In genomic region chr10:74415359-74415758, GRCm38 (mm10) we compare ENCODE assay signal across 20 mouse cellular contexts.
DNase-seq lines count a peak whose midpoint lies in the region; ATAC-seq and TF ChIP-seq lines count a peak whose summit lies in the region.
"Had no signal": no experiment of that assay in that cellular context is flagged by ENCODE, and none has a peak within 500 bp of the region (broad histone marks: within the 10 kb centered on the region; RNA-seq: fewer than 3 reads in every experiment).

No protein-coding gene starts in this region.

- TF ChIP-seq POLR2A in cortical plate, adult 2 months (IDR thresholded peaks at IDR 0.05; ENCODE audit: extremely low read depth, insufficient read depth, low read length) = no peak

- peak; percentile 57; the same call in 1 of the 2 replicates for ATAC-seq in neural tube, embryonic 15.5 days (ENCODE audit: low FRiP score)
- ATAC-seq: forebrain, embryonic 14.5 days; inflammation-experienced regulatory T-cells, adult 6 months; intestine, postnatal 0 days had no signal

- H3K9me3 ChIP-seq in neural tube, embryonic 15.5 days (replicated peaks) = no peaks in the 10 kb centered on the region
- H3K9me3 ChIP-seq: heart, embryonic 15.5 days; hindbrain, embryonic 10.5 days; hindbrain, embryonic 15.5 days had no signal

- 34% methylated on average over 4 of the region's 4 CpGs for WGBS in neural tube, embryonic 15.5 days

- no peak overlapping the region for H3K4me3 ChIP-seq in cortical plate, adult 2 months (ENCODE audit: insufficient read depth, low read length)
- peak overlapping the region; percentile 8; the same call in 1 of the 2 replicates for H3K4me3 ChIP-seq in neural tube, embryonic 15.5 days (replicated peaks)
- H3K4me3 ChIP-seq: heart, adult 2 months; heart, embryonic 15.5 days; hindbrain, embryonic 10.5 days; hindbrain, embryonic 15.5 days had no signal

- no peak for TF ChIP-seq CTCF in cortical plate, adult 2 months (IDR thresholded peaks at IDR 0.05; ENCODE audit: extremely low read depth, insufficient read depth, low read length)

- no peak overlapping the region for H3K9ac ChIP-seq in neural tube, embryonic 15.5 days (replicated peaks)
- H3K9ac ChIP-seq: heart, embryonic 15.5 days; hindbrain, embryonic 15.5 days had no signal

- intact Hi-C loops in heart, postnatal 10 days (cut with DNase I) = no loop called here

- peak overlapping the region; percentile 6; the same call in 1 of the 2 replicates for H3K27ac ChIP-seq in cortical plate, adult 2 months (ENCODE audit: insufficient read depth, low read length)
- H3K27ac ChIP-seq in neural tube, embryonic 15.5 days (replicated peaks) = peak overlapping the region; percentile 37; the same call in 1 of the 2 replicates
- H3K27ac ChIP-seq: heart, adult 2 months; heart, embryonic 15.5 days; hindbrain, embryonic 10.5 days; hindbrain, embryonic 15.5 days had no signal

- H3K27me3 ChIP-seq in neural tube, embryonic 15.5 days (replicated peaks) = no peaks in the 10 kb centered on the region
- H3K27me3 ChIP-seq: heart, embryonic 15.5 days; hindbrain, embryonic 15.5 days had no signal

- DNase-seq in heart, adult 11 months = peak; percentile 49
- DNase-seq in heart, postnatal 10 days = no peak
- DNase-seq in brain, adult 2 months (ENCODE audit: low read depth, low spot score) = peak; percentile 13
- DNase-seq in thymus, postnatal 14 days = no peak
- DNase-seq: adrenal gland, adult 2 months; adrenal gland, postnatal 25 days; cerebellum, adult 11 months; cerebellum, adult 8-10 months; cerebellum, postnatal 14 days; gastrocnemius, postnatal 10 days; heart, adult 2 months had no signal

- peak overlapping the region; percentile 39 for H3K4me2 ChIP-seq in neural tube, embryonic 15.5 days
- H3K4me2 ChIP-seq: heart, embryonic 11.5 days; heart, embryonic 15.5 days; hindbrain, embryonic 15.5 days had no signal

- H3K36me3 ChIP-seq in neural tube, embryonic 15.5 days = no peaks in the 10 kb centered on the region
- H3K36me3 ChIP-seq: heart, embryonic 15.5 days; hindbrain, embryonic 10.5 days; hindbrain, embryonic 15.5 days had no signal

- no peaks in the 10 kb centered on the region for H3K4me1 ChIP-seq in cortical plate, adult 2 months (ENCODE audit: control insufficient read depth, insufficient read depth, low read length)
- peaks cover 8% of the 10 kb centered on the region for H3K4me1 ChIP-seq in neural tube, embryonic 15.5 days
- H3K4me1 ChIP-seq: heart, embryonic 15.5 days; hindbrain, embryonic 10.5 days; hindbrain, embryonic 15.5 days had no signal

Comparison
In these comparisons a context has a peak if more than half of its experiments do, and no peak if none do; other contexts are left out.
1. DNase-seq: peak in heart, adult 11 months (single experiment) and brain, adult 2 months (single experiment); none in heart, postnatal 10 days (0 of 2) and thymus, postnatal 14 days (single experiment).